Mouse (Mus musculus) ES-E14 (cell line): Measurements from ENCODE around the gene Fancc.

Experiments
- CHD2 ChIP-seq: IDR thresholded peaks from 2 replicates; pipeline ENCODE4 v1.6.1; 2014; ENCODE audit warnings: mild to moderate bottlenecking, low read depth, low read length, inconsistent platforms
- HCFC1 ChIP-seq: IDR thresholded peaks from 2 replicates; pipeline ENCODE4 v1.6.1; 2012; ENCODE audit warnings: low read length, inconsistent platforms, borderline replicate concordance; ENCODE audit not compliant: insufficient read depth
- MAFK ChIP-seq: IDR thresholded peaks from 2 replicates; pipeline ENCODE4 v1.6.1; 2014; ENCODE audit warnings: mild to moderate bottlenecking, low read depth, low read length, inconsistent platforms; ENCODE audit not compliant: insufficient read depth
- ZNF384 ChIP-seq: IDR thresholded peaks from 2 replicates; pipeline ENCODE4 v1.6.1; 2012; ENCODE audit warnings: low read depth, low read length, inconsistent platforms

GRCm38 (mm10) chr13:63423060-63423459 lies 74.0 kb downstream of the Fancc start:
- TF ChIP-seq MAFK (no peak), HCFC1 (no peak), ZNF384 (no peak), CHD2 (no peak)
